Mouse (Mus musculus) frontal cortex, postnatal 14 days (tissue): ENCODE results near the gene Lmo2.

Source experiments
- DNase-seq, 2 experiments: peaks; one replicate each; pipeline ENCODE4 v3.0.0; 2022; ENCODE audit warnings: low spot score in 2 of 2

Gene Lmo2

DNA sequence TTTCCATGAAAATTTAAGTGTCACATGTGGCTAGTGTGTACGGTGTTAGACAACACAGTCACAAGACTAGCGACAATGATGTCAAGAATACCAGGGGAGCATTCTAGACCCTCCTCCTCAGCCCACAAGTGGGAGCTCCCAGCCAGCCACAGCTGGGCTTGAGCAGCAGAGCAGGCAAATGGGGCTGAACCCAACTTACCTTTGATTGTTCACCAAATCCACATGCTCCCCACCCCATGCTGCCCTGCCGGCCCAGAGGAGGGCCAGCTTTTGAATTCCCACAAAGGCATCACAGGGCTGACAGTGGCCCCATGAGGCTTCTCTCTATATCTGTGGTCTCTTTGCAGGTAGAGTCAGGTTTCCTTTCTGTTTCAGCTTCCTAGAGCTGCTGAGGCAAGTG is 16.7 kb upstream of the Lmo2 start:
- no peak for DNase-seq

DNA sequence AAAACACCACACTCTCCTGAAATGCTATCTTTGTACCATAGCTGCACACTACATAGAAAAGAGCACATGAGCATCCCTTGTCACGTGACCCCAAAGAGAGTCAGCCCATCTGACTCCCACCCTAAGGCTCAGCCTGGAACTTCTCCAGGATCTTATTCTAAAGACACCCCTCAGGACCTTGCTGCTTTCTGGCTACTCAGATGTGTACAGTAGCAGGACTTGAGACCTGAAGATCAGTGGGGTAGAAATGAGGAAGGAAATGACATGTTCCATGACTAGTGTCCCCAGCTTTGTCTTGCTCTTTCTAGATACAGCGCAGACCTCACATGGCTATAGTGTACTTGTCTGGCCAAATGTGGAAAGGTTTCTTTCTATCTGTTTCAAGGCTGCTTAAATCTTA is 12.9 kb upstream of the Lmo2 start:
- DNase-seq, result no peak

DNA sequence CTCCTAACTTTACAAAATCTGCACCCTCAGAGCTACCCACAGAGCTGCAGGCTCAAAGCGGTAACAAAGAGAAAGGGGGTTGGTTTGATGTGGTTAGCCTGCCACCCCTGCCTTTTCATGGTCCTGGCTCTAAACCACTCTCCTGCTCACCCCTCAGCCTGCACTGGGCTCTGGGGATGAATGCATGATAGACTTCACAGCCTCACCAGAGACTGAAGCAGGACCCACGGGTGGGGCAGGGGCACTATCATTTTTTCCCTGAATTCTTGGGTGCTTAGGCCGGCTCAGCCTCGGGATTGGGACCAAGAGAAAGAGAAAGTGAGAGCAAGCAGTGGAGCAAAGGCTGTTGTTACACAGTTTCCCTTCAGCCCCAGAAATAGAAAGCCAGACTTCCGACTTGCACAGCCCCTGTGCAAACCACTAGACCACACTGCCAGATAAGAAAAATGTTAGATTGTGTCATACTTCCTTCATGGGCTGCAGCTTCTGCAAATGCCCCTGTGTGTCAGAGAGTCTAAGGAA is 12.2 kb upstream of the Lmo2 start:
- no peak for DNase-seq

DNA sequence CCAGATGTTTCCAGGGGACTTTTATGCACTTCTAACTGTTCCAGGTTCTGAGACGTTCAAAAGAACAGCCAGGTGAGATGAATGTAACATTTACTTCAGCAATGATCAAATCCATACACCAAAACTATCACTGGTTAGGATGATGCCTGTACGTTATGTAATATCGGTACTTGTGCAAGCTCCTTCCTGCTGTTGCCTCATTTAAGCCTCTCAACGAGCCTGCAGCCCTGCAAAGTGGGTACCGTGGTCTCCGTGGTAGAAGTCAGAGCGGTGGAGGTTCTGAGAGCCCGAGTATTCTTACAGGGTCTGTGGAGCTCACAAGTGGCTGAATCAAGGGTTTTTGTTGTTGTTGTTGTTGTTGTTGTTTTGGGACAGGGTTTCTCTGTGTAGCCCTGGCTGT is 10.9 kb upstream of the Lmo2 start:
- DNase-seq, result no peak

DNA sequence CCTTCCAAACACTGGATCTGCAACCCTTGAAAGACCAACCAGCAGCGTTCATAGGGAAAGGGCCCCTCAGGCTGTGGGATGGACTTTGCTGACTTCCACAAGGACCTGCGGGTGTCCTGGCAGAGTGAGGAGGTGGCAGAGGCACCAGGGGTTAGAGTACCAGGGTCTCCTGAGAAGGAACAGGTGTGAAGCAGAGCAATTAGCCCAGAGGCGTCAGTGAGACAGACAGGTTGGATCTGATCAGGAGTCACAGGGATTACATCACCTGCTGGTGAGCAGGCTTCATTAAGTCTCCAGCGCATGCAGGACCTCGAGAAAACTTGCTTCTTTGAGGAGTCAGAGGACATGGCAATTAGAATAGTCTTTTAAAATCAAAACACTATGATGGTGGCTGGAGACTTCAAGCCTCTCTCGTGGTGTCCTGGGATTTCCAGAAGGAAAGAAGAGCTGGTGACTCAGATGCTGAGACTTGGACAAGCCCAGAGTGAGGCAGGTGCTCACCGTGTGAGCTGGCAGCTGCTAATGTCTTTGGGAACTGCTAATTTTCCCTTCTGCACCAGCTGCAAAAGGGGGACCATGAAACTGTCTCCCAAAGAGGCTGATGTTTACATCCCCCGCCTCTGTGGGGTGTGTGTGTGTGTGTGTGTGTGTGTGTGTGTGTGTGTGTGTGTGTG is 9.7 kb upstream of the Lmo2 start:
- no peak for DNase-seq

DNA sequence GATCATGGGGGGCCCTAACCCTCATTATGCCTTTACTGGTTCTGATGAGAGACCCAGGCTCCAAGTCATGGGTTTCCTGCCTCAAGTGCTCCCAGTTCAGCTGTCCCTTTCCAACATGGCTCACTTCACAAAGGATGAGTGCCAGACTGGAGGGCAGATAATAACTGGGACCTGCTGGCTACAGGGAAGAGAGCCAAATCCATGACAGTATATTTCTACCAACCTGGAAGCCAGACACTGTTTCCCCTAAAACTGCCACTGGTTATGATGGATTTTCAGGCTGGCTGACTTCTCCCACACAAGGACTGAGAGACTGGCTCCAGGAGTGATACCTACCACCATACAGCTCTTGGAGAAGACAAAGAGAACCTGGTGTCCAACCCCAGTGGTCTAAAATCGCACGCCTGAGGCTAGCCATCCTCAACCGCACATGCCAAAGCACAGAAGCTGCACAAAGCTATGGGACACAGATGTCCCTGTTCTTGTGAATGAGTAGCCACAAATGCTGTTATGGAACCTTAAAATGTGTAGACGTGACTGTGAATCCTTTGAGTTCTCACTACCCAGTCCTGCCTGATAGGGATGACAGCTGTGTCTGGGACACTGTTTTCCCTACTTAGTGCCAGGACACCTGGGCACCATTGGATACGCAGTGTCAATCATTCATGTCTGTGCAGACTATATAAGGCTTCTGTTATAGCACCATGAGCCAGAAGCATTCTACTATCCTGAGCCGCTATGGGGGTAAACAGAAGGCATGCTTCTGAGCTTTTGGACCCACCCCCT is 4.5 kb upstream of the Lmo2 start:
- no peak for DNase-seq

DNA sequence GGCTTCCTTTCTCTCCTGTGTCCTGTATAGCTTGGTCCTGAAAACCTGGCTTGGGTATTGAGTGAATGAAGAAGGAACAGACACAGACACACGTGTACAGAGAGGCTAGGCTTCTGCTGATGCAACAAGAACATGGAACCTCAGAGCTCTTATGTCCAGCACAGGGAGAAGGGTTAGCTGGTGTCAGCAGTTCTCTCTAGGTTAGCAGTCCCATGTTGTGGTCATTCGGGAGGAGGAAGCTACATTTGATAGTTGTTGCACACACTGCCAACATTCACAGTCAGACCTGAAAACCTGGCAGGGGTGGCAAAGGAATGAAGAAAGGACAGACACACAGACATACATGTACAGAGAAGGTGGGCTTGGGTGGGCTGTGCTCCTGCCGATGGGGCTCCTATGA is 2.1 kb upstream of the Lmo2 start:
- no peak for DNase-seq

DNA sequence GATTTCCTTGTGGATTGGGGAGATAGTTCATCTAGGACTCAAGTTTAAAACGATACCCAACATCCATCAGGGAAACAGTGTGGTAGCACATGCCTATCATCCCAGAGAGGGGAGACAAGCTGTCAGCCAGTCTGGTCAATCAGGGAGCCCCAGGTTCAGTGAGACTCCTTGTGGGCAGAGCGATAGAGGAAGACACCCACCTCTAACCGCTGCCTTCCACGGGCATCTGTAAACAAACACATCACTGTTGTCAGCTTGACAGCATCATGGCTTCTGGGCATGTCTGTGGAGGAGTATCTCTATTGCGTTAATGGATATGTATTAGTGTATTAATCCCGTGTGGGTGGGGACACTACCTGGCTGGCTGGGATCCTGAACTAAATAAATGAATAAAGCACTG is 919 bp upstream of the Lmo2 start:
- no peak for DNase-seq

DNA sequence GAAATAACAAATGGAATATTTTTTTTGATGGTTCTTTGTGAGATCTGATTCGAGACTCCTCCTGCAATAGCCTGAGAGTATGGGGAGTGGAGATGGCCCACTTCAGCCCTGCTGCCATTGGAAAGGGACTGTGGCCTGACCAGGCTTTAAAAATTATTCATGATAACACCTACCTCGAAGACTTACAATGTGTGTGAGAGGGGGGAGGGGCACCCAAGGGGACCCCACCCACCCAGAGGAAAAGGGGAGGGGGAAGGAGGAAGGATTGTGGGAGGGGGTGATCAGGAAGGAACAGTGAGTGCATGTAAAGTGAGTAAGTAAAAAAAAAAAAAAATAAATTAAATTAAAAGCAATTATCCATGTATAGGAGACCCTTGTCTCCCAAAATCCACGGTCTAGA is 848 bp downstream of the Lmo2 start:
- no peak for DNase-seq

DNA sequence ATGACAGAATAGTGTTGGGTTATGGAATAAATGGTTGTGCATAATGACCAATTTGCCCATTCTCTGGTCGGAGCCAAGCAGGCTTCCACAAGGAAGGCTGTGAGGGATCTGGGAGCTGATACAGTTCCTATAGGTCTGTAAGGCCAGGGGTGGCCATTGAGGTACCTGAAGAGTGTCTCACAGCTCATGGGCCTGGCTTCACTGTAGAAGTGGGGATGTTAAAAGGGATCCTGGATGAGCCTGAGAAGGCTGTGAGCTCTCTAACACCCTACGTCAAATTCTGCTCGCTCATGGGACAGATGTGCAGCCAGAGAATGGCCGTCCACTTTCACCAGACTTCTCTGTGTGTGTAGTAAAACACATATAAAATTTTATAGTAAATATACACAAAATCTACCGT is 1.3 kb downstream of the Lmo2 start:
- no peak for DNase-seq

DNA sequence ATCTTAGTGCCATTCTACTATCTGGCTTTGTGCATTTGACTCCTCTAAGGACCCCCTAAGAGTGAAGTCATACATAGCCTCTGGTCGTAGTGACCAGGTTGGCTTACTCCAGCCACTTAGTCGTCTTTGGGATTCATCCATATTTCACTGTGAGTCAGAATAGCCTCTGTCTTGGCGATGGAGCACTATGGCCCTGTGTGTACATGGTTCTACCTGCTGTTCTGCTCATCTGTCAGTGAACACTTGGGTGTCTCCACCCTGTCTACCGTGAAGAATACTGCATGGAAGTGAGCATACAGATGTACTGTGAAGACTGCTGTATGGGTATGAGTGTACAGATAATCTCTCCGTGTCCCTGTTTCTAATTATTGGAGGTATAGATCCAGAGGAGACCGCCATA is 1.8 kb downstream of the Lmo2 start:
- DNase-seq, result no peak

DNA sequence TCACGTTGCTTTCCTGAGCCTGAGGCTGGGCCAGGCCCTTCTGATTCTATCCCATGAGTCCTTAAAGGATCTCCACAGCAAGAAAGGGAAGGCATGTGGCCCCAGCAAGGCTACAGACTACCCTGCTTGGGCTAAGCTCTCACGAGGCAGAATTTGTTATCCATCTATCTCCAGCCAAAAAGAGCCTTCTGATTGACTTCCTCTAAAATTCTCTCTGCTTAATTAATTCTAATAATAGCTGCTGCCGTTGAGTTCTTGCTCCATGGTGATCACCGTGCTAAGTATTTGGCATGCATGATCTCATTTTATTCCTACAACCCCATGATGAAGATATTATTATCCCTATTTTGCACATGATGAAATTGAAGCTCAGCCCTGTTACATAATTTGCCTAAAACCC is 4.6 kb downstream of the Lmo2 start:
- no peak for DNase-seq

DNA sequence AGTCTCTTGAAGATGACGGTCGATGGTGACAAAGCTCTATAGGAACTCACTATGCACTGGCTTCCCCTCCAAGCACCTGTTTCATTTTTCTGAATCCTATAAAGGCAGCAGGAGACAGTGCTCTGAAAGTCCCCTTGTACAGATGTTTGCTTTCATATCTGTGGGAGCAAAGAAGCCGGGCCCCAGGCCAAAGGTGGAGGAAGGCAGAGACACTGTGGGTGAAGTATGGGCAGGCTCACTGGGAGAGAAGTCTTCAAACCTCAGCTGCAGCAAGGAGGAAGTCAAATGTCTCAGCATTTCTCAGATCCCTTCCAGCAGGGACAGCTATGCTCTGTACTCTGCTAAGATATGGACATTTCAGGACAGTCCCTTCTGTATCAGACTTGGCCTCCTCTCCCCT is 7.6 kb downstream of the Lmo2 start:
- no peak for DNase-seq

DNA sequence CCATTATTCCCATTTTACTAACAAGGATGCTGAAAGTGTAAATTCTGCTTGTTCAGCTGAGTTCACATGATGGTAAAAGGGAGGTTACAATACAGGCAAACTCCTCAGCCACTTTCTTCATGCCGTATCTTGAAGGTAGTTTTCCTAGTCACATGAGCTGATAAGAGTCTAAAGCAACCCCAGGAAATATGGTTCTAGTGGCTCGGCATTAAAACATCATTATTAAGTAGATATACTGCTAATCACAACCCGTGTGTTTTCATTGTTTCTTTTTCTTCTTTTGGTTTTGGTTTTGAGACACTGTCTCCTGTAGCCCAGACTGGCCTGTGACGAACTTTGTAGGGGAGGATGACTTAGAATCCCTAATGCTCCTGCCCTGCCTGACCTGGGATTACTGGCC is 10.4 kb downstream of the Lmo2 start:
- DNase-seq, result no peak

DNA sequence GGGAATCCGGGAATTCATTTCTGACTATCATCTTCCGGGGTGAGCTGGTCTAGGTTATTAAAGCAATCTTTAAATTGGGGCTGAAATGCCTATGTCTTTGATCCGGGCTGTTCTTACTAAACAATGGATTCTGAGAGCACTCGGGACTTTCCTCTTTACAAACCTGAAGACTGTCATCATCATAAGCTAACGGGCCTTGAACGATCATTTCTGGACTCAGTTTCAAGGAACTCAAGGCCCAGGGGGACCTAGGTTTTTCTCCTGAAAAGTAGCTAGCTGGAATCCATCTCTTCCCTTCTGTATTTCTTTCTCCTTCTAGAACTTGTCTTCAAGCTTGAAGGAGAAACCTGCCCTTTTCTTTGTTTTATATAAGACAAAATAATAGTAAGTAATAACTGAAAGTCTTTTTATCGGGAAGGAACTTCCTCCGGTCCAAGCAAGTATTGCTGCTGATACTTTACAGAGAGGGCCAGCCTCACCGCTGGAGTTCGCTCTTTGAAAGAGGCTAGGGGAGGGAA is 11.2 kb downstream of the Lmo2 start:
- no peak for DNase-seq

DNA sequence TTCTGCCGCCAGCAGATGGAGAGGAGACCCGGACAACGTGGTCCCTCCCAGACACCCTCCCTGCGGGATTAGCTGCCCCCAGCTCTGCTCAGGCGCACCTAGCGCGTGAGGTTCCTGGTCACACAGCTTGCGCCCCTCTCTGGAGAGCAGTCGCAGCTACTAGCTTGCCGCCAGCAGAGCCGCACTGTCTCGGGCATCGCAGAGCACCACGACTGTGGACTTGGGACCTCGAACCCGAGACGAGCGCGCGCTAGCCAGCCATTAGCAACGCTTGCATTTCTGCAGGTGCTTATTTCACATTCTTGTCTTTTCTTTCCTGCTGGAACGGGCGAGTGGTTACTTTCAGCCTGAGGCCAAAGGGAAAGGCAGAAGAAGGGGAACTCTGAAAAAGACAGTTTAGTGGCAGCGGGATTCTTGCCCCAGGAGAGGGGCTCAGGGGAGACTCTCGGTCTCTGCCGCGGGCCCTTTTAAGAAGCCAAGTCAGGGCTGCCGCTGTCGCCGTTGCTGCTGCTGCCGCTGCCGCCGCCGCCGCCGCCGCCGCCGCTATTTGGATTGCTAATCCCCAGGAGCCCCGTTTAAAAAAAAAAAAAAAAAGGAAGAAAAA is 11.8 kb downstream of the Lmo2 start:
- DNase-seq, result peak; percentile 29 to 52

DNA sequence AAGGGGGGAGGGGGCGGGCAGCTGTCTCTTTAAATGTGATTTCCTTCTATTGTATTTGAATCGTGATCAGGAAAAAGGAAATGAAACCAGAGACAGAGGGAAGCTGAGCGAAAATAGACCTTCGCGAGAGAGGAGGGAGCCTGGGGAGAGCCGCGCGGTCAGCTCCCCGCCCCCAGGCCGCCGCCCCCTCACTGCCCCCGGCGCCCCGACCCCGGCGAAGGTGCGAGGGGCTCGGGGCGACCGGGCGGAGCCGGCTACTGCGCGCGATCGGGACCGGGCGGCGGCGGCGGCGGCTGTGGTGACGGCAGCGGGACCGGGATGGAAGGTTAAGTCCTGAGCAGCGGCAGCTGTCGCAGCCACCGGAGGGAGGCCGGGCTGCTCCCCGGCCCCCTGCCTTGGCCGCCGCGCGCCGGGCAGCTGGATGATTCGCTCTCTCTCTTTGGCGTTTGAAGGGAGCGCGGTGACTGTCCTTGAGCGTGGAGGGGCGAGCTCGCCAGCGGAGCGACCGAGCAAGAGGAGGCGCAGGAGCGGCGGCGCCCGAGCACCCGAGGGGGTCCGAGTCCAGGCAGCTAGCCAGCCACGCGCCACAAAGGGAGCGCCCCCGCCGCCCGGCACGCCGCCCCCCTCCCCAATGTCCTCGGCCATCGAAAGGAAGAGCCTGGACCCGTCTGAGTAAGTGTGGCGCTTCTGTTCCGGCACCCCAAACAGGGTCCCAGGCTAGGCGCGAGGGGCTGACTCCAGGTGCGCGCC is 12.4 kb downstream of the Lmo2 start:
- DNase-seq, result peak; percentile 10 to 23

DNA sequence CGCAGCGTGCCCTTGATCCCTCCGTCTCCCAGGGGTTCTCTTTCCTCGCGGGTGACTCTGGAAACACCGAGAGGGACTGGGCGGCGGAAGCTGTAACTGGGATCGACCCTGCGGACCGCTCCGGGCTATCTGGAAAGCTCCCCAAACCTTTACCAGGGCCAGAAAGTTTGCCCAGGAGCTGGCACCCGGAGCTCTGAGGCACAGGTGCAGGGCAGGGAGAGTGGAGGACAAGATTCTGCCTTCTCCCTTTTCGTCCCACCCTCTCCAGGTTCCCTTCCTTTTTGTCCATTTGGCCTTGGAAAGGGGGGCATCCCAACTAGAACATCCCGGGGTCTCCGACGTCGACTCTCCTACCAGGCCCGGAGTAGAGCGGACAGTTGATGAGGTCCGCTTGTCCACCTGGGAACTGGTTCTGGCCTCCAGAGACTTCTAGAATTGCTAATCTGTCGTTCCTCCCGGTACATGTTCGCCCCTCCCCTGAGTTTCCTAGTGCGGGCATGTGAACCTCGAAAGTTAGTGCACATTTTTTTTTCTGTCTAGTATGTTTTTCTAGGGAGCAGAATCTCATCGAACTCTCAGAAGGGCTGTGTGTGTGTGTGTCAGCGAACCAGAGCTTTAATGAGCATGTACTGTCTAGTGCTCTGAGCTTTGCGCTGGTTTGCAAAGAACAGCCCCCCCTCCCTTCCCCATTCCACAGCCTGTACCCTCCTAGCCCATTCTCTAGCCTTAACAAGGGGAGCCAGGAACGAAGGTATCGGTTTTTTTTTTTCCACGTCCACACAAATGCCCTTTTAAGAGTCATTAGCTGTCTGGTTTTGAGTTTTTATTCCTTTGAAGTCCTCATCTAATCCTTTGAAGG is 13.2 kb downstream of the Lmo2 start:
- DNase-seq, result no peak

DNA sequence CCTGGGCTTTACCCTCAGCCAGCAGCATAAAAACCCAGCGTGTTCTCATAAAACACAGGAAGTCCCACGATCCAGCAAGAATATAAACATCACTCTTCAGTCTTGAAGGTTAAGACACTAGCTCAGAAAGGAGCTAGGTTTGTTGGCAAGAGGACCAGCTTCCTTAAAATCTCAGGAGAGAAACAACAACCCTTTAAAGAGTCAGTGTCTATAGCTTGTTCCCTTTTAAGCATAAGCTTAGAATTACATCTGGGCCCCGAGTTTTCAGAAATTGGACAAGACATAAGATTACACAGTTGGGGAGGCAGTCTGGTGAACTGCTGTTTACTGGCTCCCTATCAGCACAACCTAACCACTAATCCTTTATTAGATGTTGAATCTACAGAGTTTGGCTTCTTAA is 14.1 kb downstream of the Lmo2 start:
- no peak for DNase-seq

DNA sequence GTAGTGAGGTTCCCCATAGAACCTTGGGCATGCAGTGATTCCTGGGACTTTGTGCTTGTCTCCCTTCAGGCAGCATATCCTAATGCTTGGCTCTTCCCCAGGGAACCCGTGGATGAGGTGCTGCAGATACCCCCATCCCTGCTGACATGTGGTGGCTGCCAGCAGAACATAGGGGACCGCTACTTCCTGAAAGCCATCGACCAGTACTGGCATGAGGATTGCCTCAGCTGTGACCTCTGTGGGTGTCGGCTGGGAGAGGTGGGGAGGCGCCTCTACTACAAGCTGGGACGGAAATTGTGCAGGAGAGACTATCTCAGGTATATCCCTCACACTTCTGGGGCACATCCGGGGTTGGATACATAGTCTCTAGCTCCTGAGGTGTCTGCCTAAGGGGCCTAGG is 18.1 kb downstream of the Lmo2 start:
- DNase-seq, result no peak

DNA sequence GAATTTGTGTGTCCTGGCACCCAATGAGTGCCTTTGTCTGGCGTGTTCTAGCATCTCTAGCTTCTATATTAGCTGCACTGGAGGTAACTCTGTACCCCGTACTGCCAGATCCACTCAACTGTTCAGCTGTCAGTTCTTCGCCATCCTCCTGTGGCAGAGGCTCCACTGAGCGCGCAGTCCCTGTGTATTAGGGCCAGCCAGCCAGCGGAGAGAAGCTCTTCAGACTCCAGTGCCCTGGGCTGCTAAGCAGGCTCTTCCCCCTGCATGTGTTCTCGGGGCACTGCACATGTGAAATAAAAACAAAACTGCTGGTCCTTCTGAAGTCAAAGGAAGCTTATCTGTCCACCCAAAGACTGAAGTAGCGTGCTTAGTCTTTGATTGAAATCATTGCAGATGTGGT is 19.4 kb downstream of the Lmo2 start:
- DNase-seq, result no peak
